Mouse (Mus musculus) G1E (cell line): ENCODE results near the gene Nagpa. TPM values are rescaled to one million over a fixed set of nuclear protein-coding genes. Genes with fewer than 3 reads are reported as not detected.

ENCODE experiments used
- ATAC-seq: 2 replicates; pipeline ENCODE4 v1.8.0; 2016; ENCODE audit warnings: mild to moderate bottlenecking; ENCODE audit not compliant: insufficient number of reproducible peaks, poor library complexity, low FRiP score, severe bottlenecking; ENCODE audit errors: extremely low read depth
- DNase-seq: peaks from one replicate; pipeline ENCODE4 v3.0.0; 2012; ENCODE audit warnings: low spot score
- H3K27me3 ChIP-seq: 2 replicates; pipeline ENCODE4 v1.6.1; 2012; ENCODE audit warnings: mild to moderate bottlenecking, low read length, inconsistent platforms; ENCODE audit not compliant: insufficient read depth
- H3K36me3 ChIP-seq: replicated peaks from 2 replicates; pipeline ENCODE3; 2012; ENCODE audit warnings: mild to moderate bottlenecking, inconsistent platforms
- H3K4me1 ChIP-seq: 2 replicates; pipeline ENCODE4 v1.6.1; 2012; ENCODE audit warnings: low read depth, low read length, inconsistent platforms, mixed read lengths; ENCODE audit not compliant: insufficient read depth
- H3K4me3 ChIP-seq: 2 replicates; pipeline ENCODE4 v1.5.1; 2012; ENCODE audit warnings: low read depth, mild to moderate bottlenecking, inconsistent platforms, low read length, moderate library complexity, mixed read lengths
- H3K9me3 ChIP-seq: replicated peaks from 2 replicates; pipeline ENCODE4 v1.6.1; 2012; ENCODE audit warnings: inconsistent platforms
- CTCF ChIP-seq: IDR thresholded peaks from 2 replicates; pipeline ENCODE4 v1.5.1; 2012; ENCODE audit warnings: low read depth, low read length, inconsistent platforms, mixed read lengths
- GATA1 ChIP-seq: IDR thresholded peaks from 2 replicates; pipeline ENCODE4 v1.6.1; 2012; ENCODE audit warnings: borderline replicate concordance, low read length, inconsistent platforms, mixed read lengths
- GATA2 ChIP-seq: IDR thresholded peaks from 2 replicates; pipeline ENCODE4 v1.6.1; 2012; ENCODE audit warnings: low read depth, low read length, inconsistent platforms, borderline replicate concordance
- POLR2AphosphoS5 ChIP-seq: IDR thresholded peaks from 2 replicates; pipeline ENCODE4 v1.6.1; 2012; ENCODE audit warnings: low read depth, low read length, inconsistent platforms; ENCODE audit not compliant: insufficient replicate concordance
- TAL1 ChIP-seq: conservative IDR thresholded peaks from 2 replicates; pipeline ENCODE4 v1.6.1; 2012; ENCODE audit warnings: low read depth, low read length, inconsistent platforms, mixed read lengths
- polyA plus RNA-seq: library from polyadenylated mRNA; stranded (reverse); fragments of >175 nt; gene quantifications from 2 replicates; pipeline ENCODE4 v1.2.3, GENCODE M21; 2012
- total RNA-seq, 2 experiments: library from RNA; stranded (forward) in 1 of 2; stranded (reverse) in 1 of 2; fragments of 200-1000 nt in 1 of 2; fragments of >200 nt in 1 of 2; fragmentation: Nextera tagmentation in 1 of 2; gene quantifications; 2 replicates each; pipeline ENCODE4 v1.2.3; 2014 to 2017

The Nagpa gene
- total and polyA plus RNA-seq, 3 experiments, result 9.7 to 31.3 (median 22.0) TPM

DNA sequence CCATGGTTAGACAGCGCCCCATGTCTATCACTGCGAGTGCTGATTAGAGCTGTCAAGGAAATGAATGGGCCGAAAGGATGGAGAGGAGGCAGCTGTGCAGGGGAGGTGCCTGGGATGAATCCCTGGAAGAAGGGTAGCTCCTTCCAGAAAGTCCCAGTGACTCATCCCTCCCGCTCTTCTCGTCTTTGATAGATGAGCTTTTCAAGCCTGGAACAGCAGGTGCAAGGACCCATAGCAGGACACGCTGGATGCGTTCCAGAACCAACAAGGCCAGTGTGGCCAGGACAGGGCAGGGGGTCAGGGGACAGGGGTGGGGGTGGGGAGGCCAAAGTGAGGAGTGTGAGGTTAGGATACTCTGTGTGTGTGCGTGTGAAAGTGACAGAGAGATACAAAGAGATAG, 44.6 kb downstream of the Nagpa start:
- Histone ChIP-seq H3K4me3 (no peak overlapping the region), H3K9me3 (no peaks in the 10 kb centered on the region), H3K36me3 (no peaks in the 10 kb centered on the region), H3K4me1 (no peaks in the 10 kb centered on the region), H3K27me3 (peaks cover 37% of the 10 kb centered on the region)
- ATAC-seq, result no peak
- no peak for DNase-seq
- no peak for TF ChIP-seq GATA1

DNA sequence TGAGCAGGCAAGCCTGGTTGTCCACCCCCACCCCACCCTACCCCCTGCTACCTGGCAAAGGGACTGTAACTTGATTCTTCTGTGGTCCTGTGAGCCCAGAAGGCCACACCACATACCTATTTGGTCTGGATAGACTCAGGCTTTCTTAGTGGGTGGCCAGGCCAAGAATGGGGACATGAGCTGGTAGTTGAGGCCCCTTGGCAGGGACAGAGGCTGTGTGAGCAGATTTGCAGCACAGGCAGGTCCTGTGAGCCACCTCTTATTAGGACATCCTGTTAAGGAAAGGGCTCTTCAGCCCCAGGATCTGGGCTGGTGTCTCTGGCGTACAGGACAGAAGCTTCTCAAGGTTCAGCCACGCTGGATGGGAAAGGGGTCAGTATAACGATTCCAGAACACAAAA, 46.7 kb downstream of the Nagpa start:
- peaks cover 31% of the 10 kb centered on the region for H3K27me3 ChIP-seq
- H3K9me3 ChIP-seq, result no peaks in the 10 kb centered on the region
- no peaks in the 10 kb centered on the region for H3K4me1 ChIP-seq
- no peak for TF ChIP-seq GATA2
- TF ChIP-seq GATA1, result no peak
- no peak for TF ChIP-seq CTCF
- TF ChIP-seq POLR2AphosphoS5, result no peak
- no peak for TF ChIP-seq TAL1
- H3K4me3 ChIP-seq, result no peak overlapping the region
- H3K36me3 ChIP-seq, result no peaks in the 10 kb centered on the region
- DNase-seq (no peak), ATAC-seq (no peak)

DNA sequence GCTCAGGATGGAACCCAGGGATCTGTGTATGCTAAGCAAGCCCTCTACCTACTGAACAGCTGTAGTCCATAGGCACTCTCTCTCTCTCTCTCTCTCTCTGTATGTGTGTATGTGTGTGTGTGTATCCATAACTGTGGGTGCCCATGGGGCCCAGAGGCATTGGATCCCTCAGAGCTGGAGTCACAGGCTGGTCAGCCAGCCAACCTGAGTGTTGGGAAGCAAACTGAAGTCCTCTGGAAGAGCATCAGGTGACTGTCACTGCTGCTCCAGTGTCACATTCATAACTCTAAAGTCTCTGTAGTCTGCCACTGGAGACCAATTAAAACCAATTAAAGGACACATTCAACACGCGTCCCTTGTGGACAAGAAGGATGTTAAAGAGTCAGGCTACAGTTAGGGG, 47.3 kb downstream of the Nagpa start:
- no peak for TF ChIP-seq CTCF
- TF ChIP-seq POLR2AphosphoS5, result no peak
- no peak for TF ChIP-seq GATA1
- TF ChIP-seq TAL1, result no peak
- no peak for TF ChIP-seq GATA2
- no peaks in the 10 kb centered on the region for H3K9me3 ChIP-seq
- H3K36me3 ChIP-seq, result no peaks in the 10 kb centered on the region
- no peak for DNase-seq
- H3K4me1 ChIP-seq, result no peaks in the 10 kb centered on the region
- no peak for ATAC-seq
- H3K27me3 ChIP-seq, result peaks cover 29% of the 10 kb centered on the region
- H3K4me3 ChIP-seq, result no peak overlapping the region

DNA sequence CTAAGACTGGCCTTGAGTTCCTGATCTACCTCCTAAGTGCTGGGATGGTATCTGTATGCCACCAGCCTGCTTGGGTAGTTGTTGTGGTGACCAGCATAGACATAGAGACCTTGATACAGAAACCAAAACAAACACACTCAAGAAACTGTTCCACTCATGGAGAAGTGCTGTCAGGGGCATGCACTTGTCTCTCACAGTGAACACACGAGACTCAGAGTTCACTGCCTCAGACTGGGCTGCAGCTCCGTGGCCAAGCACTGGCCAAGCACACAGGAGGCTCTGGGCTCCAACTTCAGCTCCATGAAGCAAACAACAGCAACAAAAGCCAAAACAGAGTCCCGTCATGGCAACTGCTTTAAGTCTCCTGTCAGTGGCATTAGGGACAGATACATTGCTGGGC, 48.8 kb downstream of the Nagpa start:
- H3K4me3 ChIP-seq, result no peak overlapping the region
- ATAC-seq, result no peak
- no peaks in the 10 kb centered on the region for H3K4me1 ChIP-seq
- DNase-seq, result no peak
- no peaks in the 10 kb centered on the region for H3K36me3 ChIP-seq
- peaks cover 28% of the 10 kb centered on the region for H3K27me3 ChIP-seq
- TF ChIP-seq GATA1, result no peak
- no peak for TF ChIP-seq TAL1
- TF ChIP-seq CTCF, result no peak
- no peak for TF ChIP-seq GATA2
- TF ChIP-seq POLR2AphosphoS5, result no peak
- no peaks in the 10 kb centered on the region for H3K9me3 ChIP-seq

DNA sequence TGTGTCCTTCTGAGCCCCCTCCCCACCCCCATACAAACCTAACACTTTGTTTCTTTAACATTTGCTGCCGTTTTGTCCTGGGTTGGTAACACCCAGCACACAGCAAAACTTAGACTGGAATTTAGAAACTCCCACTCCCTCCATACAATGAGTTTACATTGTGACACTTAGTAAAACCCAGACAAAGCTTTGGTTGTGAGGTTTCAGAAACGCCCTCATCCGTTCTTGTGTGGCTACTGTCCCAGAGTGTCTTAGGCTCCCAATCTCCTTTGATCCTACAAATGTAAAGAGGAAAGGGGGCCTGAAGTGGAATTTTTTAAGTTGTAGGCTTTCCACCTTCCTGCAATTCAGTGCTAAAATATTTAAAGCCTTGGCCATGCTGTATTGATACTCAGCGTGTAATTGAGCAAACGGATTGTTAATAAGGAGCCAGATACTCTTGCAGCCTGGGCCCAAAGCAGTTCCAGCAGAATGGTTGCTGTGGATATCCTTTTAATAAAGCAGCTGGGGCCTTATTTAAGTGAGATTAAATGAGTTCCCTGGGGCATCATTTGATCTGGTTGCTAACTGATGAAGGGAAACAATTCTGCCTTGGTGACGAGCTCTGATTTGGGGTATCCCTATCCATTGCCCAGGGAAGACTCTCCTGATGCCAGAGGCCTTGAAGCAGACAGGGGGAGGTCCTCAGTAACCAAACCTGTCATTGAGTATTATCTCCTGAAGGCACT, 50.3 kb downstream of the Nagpa start:
- H3K27me3 ChIP-seq, result peaks cover 22% of the 10 kb centered on the region
- no peak for TF ChIP-seq CTCF
- no peak for TF ChIP-seq GATA1
- no peak for TF ChIP-seq TAL1
- no peak for TF ChIP-seq POLR2AphosphoS5
- no peak for TF ChIP-seq GATA2

DNA sequence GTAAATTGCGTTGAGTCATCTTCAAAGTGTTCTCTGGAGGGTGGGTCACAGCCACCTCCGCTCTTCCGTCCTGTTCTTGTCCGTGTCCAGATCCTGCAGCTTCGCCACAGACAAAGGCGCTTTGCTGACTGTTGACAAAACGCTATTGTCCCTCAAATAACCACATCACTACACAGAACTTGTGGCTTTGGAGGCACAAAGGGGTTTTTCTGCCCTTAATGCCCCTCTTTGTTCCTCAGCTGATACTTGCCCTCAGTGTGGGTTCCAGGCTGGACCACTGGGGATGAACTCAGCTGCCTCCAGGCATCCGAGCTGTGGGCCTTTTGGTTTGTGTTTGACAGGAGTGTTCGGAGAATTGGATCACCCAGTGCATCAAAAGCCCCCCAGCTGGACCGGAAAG, 53.3 kb downstream of the Nagpa start:
- Histone ChIP-seq H3K4me1 (peaks cover 14% of the 10 kb centered on the region), H3K4me3 (no peak overlapping the region), H3K36me3 (no peaks in the 10 kb centered on the region), H3K27me3 (peaks cover 24% of the 10 kb centered on the region), H3K9me3 (no peaks in the 10 kb centered on the region)
- no peak for DNase-seq
- no peak for ATAC-seq
- TF ChIP-seq TAL1 (no peak), GATA1 (no peak), GATA2 (no peak), CTCF (no peak), POLR2AphosphoS5 (no peak)

More for the DNA sequence above, 50.3 kb downstream of the Nagpa start:
- no peak overlapping the region for H3K4me3 ChIP-seq
- no peaks in the 10 kb centered on the region for H3K36me3 ChIP-seq
- no peaks in the 10 kb centered on the region for H3K4me1 ChIP-seq
- H3K9me3 ChIP-seq, result no peaks in the 10 kb centered on the region
- DNase-seq, result no peak
- ATAC-seq, result no peak

DNA sequence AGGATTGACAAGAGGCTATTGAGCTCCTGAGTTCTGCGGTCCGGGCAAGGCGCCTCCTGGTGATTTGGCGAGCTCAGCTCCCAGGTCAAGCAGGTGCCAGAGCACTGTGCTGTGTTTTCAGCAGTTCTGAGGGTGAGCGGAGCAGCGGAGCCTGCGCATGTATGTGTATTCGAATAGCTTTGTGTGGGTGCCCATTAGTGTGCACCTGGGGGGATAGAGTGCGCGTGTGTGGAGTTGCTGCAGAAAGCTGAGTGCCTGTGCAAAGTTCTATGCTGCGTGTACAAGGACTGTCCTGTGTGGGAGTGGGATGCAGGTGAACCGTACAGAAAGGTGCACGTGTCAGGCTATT, 56.8 kb downstream of the Nagpa start, which contains the start of gene Sec14l5:
Sec14l5 (plus strand) TSS at position 73 of the 349 bp plus-strand sequence.
- TF ChIP-seq CTCF (no peak), TAL1 (no peak), GATA1 (no peak), POLR2AphosphoS5 (no peak), GATA2 (no peak)
- ATAC-seq, result no peak
- no peaks in the 10 kb centered on the region for H3K9me3 ChIP-seq
- H3K27me3 ChIP-seq, result peaks cover 25% of the 10 kb centered on the region
- H3K4me1 ChIP-seq, result peaks cover 14% of the 10 kb centered on the region
- no peak for DNase-seq
- no peaks in the 10 kb centered on the region for H3K36me3 ChIP-seq
- H3K4me3 ChIP-seq, result peak within 1 kb of the TSS; percentile 42; the same call in 1 of the 2 replicates
